Mouse (Mus musculus) heart, adult 2 months (tissue): ENCODE measurements around the gene Gpnmb.

Source experiments
- CTCF ChIP-seq: fragments of 200-600 bp; IDR thresholded peaks from 2 replicates; pipeline ENCODE4 v1.8.1; 2022; ENCODE audit warnings: antibody characterized with exemption, mild to moderate bottlenecking, moderate library complexity
- EP300 ChIP-seq: fragments of 200-500 bp; IDR thresholded peaks from 2 replicates; pipeline ENCODE4 v1.6.1; 2011; ENCODE audit warnings: low read depth, low read length, control low read depth; ENCODE audit not compliant: insufficient read depth

GRCm38 (mm10) chr6:49017150-49017549 lies 19.2 kb upstream of the Gpnmb start:
- no peak for TF ChIP-seq CTCF
- no peak for TF ChIP-seq EP300
